Mouse (Mus musculus) hindbrain, embryonic 16.5 days (tissue): Measurements from ENCODE around the gene Map4k5. TPM values are rescaled to one million over a fixed set of nuclear protein-coding genes. Genes with fewer than 3 reads are reported as not detected.

ENCODE experiments used
- ATAC-seq: fragments of 200-750 bp; cut with Nextera tagmentation; 2 replicates; pipeline ENCODE4 v1.8.0; 2017; ENCODE audit warnings: moderate TSS enrichment, moderate library complexity
- H3K27ac ChIP-seq: fragments of 300-500 bp; sonication (generic); 2 replicates; pipeline ENCODE4 v1.5.1; 2014; ENCODE audit warnings: low read depth, mild to moderate bottlenecking, control low read depth, low read length, moderate library complexity
- H3K27me3 ChIP-seq: fragments of 300-500 bp; sonication (generic); replicated peaks from 2 replicates; pipeline ENCODE4 v1.6.1; 2014; ENCODE audit warnings: low read length; ENCODE audit not compliant: control insufficient read depth, insufficient read depth
- H3K36me3 ChIP-seq: fragments of 300-500 bp; sonication (generic); 2 replicates; pipeline ENCODE4 v1.6.1; 2014; ENCODE audit warnings: mild to moderate bottlenecking, low read length, moderate library complexity, mixed read lengths; ENCODE audit not compliant: control insufficient read depth, insufficient read depth
- H3K4me1 ChIP-seq: fragments of 300-500 bp; sonication (generic); 2 replicates; pipeline ENCODE4 v1.6.1; 2014; ENCODE audit warnings: low read depth, low read length; ENCODE audit not compliant: control insufficient read depth, insufficient read depth
- H3K4me2 ChIP-seq: fragments of 300-500 bp; sonication (generic); 2 replicates; pipeline ENCODE4 v1.6.1; 2014; ENCODE audit warnings: mild to moderate bottlenecking, low read length, control low read depth, moderate library complexity
- H3K4me3 ChIP-seq: fragments of 300-500 bp; sonication (generic); 2 replicates; pipeline ENCODE4 v1.5.1; 2014; ENCODE audit warnings: mild to moderate bottlenecking, low read length, control low read depth, moderate library complexity
- H3K9ac ChIP-seq: fragments of 300-500 bp; sonication (generic); 2 replicates; pipeline ENCODE4 v1.6.1; 2014; ENCODE audit warnings: low read depth, mild to moderate bottlenecking, control low read depth, low read length, moderate library complexity
- H3K9me3 ChIP-seq: fragments of 300-500 bp; sonication (generic); 2 replicates; pipeline ENCODE4 v1.6.1; 2014; ENCODE audit warnings: mild to moderate bottlenecking, low read length, moderate library complexity; ENCODE audit not compliant: control insufficient read depth
- WGBS: fragments of 180-500 bp; shearing (Covaris S2); extraction: QIAGEN DNeasy Blood & Tissue Kit; methylation state at CpG from one replicate; pipeline ENCODE4 v1.1.7; 2014; 5-methylcytosine and 5-hydroxymethylcytosine counted together
- polyA plus RNA-seq: library from polyadenylated mRNA; unstranded; fragments of >200 nt; fragmentation: Nextera tagmentation; extraction: Ambion mirVana; gene quantifications from 2 replicates; pipeline ENCODE4 v1.2.1, GENCODE M21; 2015

The Map4k5 gene
- polyA plus RNA-seq, 1 experiment from 2014 or later, result 22.8 TPM

- Histone ChIP-seq H3K36me3 (peaks cover 10% of the 10 kb centered on the region), H3K4me3 (no peak overlapping the region), H3K9ac (no peak overlapping the region), H3K27ac (no peak overlapping the region), H3K9me3 (no peaks in the 10 kb centered on the region), H3K27me3 (no peaks in the 10 kb centered on the region), H3K4me2 (no peak overlapping the region), H3K4me1 (no peaks in the 10 kb centered on the region)
- no peak for ATAC-seq
- 94% methylated on average over 12 of the region's 12 CpGs for WGBS
Measured at GRCm38 (mm10) chr12:69855641-69856300, 37.2 kb downstream of the Map4k5 start.

DNA sequence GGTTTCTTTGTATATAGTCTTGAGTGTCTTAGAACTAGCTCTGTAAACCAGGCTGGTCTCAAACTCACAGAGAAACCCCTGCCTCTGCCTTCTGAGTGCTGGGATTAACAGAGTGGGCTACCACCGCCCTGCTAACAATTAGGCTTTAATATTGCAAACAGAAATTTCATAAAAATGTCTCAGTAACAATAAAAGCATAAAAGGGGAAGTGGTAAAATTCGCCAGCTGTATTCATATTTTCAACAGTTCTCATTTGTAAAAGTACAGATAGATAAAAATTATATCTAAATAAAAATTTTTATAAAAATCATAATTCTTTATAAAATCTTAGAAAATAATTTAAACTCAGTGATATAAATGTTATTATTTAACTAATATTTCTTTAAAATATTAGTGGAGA, 39.1 kb downstream of the Map4k5 start:
- peaks cover 13% of the 10 kb centered on the region for H3K36me3 ChIP-seq

DNA sequence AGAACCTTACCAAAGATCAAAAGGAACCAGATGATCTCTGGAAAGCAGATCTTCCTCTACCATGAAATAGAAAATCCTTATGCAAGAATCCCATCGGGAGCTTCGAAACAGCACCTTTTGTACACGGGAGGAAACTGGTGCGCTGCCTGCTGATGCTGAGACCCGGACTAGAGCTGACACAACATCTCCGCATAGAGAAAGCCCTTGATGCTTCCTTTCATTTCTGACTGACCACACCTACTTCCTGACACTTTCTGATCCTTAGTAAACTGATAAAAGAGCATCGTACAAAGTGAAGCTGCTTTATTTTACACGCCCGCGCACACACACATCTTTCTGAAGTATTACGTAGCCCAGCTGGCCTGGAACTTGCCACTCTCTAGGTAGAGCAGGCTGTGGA, 39.6 kb downstream of the Map4k5 start:
- H3K27me3 ChIP-seq, result no peaks in the 10 kb centered on the region
- WGBS, result 91% methylated on average over 11 of the region's 11 CpGs
- H3K27ac ChIP-seq, result no peak overlapping the region
- H3K4me1 ChIP-seq, result no peaks in the 10 kb centered on the region
- H3K36me3 ChIP-seq, result peaks cover 14% of the 10 kb centered on the region
- no peaks in the 10 kb centered on the region for H3K9me3 ChIP-seq
- no peak for ATAC-seq
- no peak overlapping the region for H3K9ac ChIP-seq
- H3K4me2 ChIP-seq, result no peak overlapping the region
- no peak overlapping the region for H3K4me3 ChIP-seq

More for the DNA sequence above, 39.1 kb downstream of the Map4k5 start:
- Histone ChIP-seq H3K4me2 (no peak overlapping the region), H3K4me3 (no peak overlapping the region), H3K4me1 (no peaks in the 10 kb centered on the region), H3K27me3 (no peaks in the 10 kb centered on the region), H3K9ac (no peak overlapping the region), H3K9me3 (no peaks in the 10 kb centered on the region), H3K27ac (no peak overlapping the region)
- no peak for ATAC-seq
- WGBS, result 92% methylated on average over 2 of the region's 2 CpGs

DNA sequence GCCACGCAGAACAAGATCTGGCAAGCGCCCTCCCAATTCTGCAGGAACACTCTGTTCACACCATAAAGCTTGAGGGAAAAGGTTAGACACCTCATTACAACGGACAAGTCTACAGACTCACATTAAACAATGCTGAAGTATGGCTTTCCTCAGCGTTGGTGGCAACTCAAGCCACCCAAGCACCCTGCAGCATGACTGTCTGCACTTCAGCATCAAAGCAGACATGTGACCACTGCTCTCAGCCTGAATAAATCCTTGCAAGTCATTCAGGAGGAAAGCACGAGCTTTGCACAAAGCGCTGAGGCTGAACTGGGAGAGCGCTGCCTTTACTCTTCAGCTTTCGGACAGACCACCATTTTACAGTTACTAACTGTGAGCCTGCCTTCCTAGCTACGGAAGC, 40.7 kb downstream of the Map4k5 start:
- no peak for ATAC-seq
- Histone ChIP-seq H3K4me2 (no peak overlapping the region), H3K9ac (no peak overlapping the region), H3K36me3 (peaks cover 14% of the 10 kb centered on the region), H3K4me1 (no peaks in the 10 kb centered on the region), H3K27me3 (no peaks in the 10 kb centered on the region), H3K9me3 (no peaks in the 10 kb centered on the region), H3K4me3 (no peak overlapping the region), H3K27ac (no peak overlapping the region)
- 81% methylated on average over 9 of the region's 9 CpGs for WGBS

- peaks cover 12% of the 10 kb centered on the region for H3K36me3 ChIP-seq
Measured at GRCm38 (mm10) chr12:69848083-69848878, 44.7 kb downstream of the Map4k5 start.

GRCm38 (mm10) chr12:69846499-69846898, 46.5 kb downstream of the Map4k5 start:
- peaks cover 3% of the 10 kb centered on the region for H3K4me1 ChIP-seq
- WGBS, result 94% methylated on average over 9 of the region's 9 CpGs
- H3K9me3 ChIP-seq, result no peaks in the 10 kb centered on the region
- no peak for ATAC-seq
- H3K4me3 ChIP-seq, result no peak overlapping the region
- H3K36me3 ChIP-seq, result peaks cover 11% of the 10 kb centered on the region
- no peak overlapping the region for H3K27ac ChIP-seq
- no peak overlapping the region for H3K9ac ChIP-seq
- no peak overlapping the region for H3K4me2 ChIP-seq
- no peaks in the 10 kb centered on the region for H3K27me3 ChIP-seq

More at GRCm38 (mm10) chr12:69848083-69848878, 44.7 kb downstream of the Map4k5 start:
- H3K4me2 ChIP-seq, result no peak overlapping the region
- no peak for ATAC-seq
- no peak overlapping the region for H3K4me3 ChIP-seq
- H3K9ac ChIP-seq, result no peak overlapping the region
- H3K27ac ChIP-seq, result no peak overlapping the region
- H3K4me1 ChIP-seq, result peaks cover 3% of the 10 kb centered on the region
- H3K27me3 ChIP-seq, result no peaks in the 10 kb centered on the region
- 90% methylated on average over 12 of the region's 12 CpGs for WGBS
- no peaks in the 10 kb centered on the region for H3K9me3 ChIP-seq

- 90% methylated on average over 9 of the region's 9 CpGs for WGBS
- Histone ChIP-seq H3K27ac (no peak overlapping the region), H3K36me3 (peaks cover 13% of the 10 kb centered on the region), H3K27me3 (no peaks in the 10 kb centered on the region), H3K9me3 (no peaks in the 10 kb centered on the region), H3K4me3 (no peak overlapping the region), H3K4me1 (peaks cover 3% of the 10 kb centered on the region), H3K4me2 (no peak overlapping the region), H3K9ac (no peak overlapping the region)
- no peak for ATAC-seq
Measured at GRCm38 (mm10) chr12:69845722-69846121, 47.3 kb downstream of the Map4k5 start.

GRCm38 (mm10) chr12:69843531-69844445, 49.2 kb downstream of the Map4k5 start:
- Histone ChIP-seq H3K4me3 (no peak overlapping the region), H3K36me3 (peaks cover 9% of the 10 kb centered on the region; the same call in 1 of the 2 replicates), H3K27me3 (no peaks in the 10 kb centered on the region), H3K9ac (no peak overlapping the region), H3K4me1 (peaks cover 3% of the 10 kb centered on the region), H3K4me2 (no peak overlapping the region), H3K27ac (peak overlapping the region; percentile 24; the same call in 1 of the 2 replicates), H3K9me3 (no peaks in the 10 kb centered on the region)
- 45% methylated on average over 19 of the region's 19 CpGs for WGBS
- peak; percentile 87 for ATAC-seq
